Mouse (Mus musculus): Measurements from ENCODE around the gene 4930402K13Rik.
"Not testable (repeated sequence)": the region's sequence is repeated elsewhere in the genome, so short reads cannot be mapped to it uniquely, and the experiment has no call there.

Gene 4930402K13Rik

GRCm38 (mm10) chrX:9104262-9104661, at the start of gene 4930402K13Rik:
4930402K13Rik (plus strand) TSS chrX:9104562.
- DNase-seq (ENCODE audit: extremely low read depth, low read depth, low spot score): no peak

DNA sequence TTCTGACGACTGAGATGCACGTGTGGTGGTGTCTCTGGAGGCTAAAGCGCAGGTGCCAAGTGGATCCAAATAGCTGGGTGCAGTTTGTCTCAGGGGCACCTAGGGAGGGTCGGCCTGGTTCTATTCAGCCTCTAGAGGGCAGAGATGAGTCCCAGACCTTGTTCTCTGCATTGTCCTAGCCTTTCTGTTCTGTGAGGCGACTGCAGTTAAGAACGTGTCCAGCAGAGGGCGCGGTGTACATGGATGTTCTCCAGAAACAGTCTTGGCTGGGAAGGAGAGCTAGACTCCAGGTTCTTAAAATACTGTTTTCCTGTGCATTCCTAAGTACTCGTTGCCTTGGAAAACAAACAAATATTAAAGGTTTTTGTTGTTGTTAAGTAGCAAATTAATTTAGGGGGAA, 43.4 kb upstream of the 4930402K13Rik start:
- not testable (repeated sequence) for DNase-seq (ENCODE audit: extremely low read depth, low read depth, low spot score)

- no peak for DNase-seq (ENCODE audit: extremely low read depth, low read depth, low spot score)
Measured at GRCm38 (mm10) chrX:9062101-9062500, 42.3 kb upstream of the 4930402K13Rik start.

- DNase-seq (ENCODE audit: extremely low read depth, low read depth, low spot score): not testable (repeated sequence)
Measured at GRCm38 (mm10) chrX:9062715-9063114, 41.6 kb upstream of the 4930402K13Rik start, which contains the start of gene Fthl17f. Fthl17f (plus strand) TSS chrX:9063015.

- not testable (repeated sequence) for DNase-seq (ENCODE audit: extremely low read depth, low read depth, low spot score)
Measured at GRCm38 (mm10) chrX:9077699-9078098, 26.7 kb upstream of the 4930402K13Rik start.

DNA sequence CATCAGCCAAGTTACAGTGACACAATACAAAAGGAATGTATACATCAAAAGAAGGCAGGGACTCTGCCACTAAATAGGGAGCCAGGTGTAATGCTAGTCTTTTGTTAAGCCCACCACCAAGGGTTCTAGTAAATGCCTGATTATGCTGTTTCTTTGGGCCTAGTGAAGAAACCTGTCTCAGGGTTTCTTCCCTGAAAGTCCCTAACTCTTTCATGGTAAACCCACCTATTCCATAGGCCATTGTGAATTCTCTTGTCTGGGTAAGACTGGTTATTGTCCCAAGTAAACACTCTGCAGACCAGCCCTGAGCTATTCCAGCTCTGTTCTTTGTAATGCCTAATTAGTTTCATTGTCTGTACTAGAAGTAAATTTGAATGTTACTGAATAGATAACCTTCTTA, 9.3 kb upstream of the 4930402K13Rik start:
- not testable (repeated sequence) for DNase-seq (ENCODE audit: extremely low read depth, low read depth, low spot score)

DNA sequence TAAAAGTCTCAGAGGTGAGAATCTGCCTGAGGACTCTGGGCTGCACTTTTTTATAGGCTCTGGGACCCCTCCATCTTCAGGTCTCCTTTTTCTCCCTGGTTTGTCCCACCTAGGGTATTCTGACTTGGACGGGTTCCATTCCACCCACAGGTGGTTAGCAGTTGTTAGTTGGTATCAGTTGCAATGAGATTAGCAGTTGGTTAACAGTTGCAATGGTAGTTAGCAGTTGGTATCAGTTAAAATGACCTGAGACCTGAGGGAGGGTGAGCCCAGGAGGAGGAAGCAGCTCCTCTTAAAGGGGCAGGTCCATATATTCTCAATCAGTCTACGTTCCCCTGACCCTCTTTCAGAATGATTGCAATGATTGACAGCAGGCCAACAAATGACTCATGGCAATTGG, 6.0 kb downstream of the 4930402K13Rik start:
- DNase-seq (ENCODE audit: extremely low read depth, low read depth, low spot score): no peak

GRCm38 (mm10) chrX:9124928-9125327, 20.6 kb downstream of the 4930402K13Rik start:
- DNase-seq (ENCODE audit: extremely low read depth, low read depth, low spot score): no peak

GRCm38 (mm10) chrX:9128317-9128831, 24.0 kb downstream of the 4930402K13Rik start:
- DNase-seq (ENCODE audit: extremely low read depth, low read depth, low spot score): no peak

- no peak for DNase-seq (ENCODE audit: extremely low read depth, low read depth, low spot score)
Measured at GRCm38 (mm10) chrX:9139290-9139948, 35.1 kb downstream of the 4930402K13Rik start.

GRCm38 (mm10) chrX:9142669-9143068, 38.3 kb downstream of the 4930402K13Rik start:
- DNase-seq (ENCODE audit: extremely low read depth, low read depth, low spot score): no peak
